Mouse (Mus musculus) T-cell, adult 2 months (primary cell): Measurements from ENCODE around the gene Cdk10.
"Not testable (repeated sequence)": the region's sequence is repeated elsewhere in the genome, so short reads cannot be mapped to it uniquely, and the experiment has no call there.

ENCODE experiments used
- DNase-seq: peaks from one replicate; pipeline ENCODE4 v3.0.0; 2022; ENCODE audit warnings: low spot score

Gene Cdk10

GRCm38 (mm10) chr8:123233300-123233699, 8.7 kb downstream of the Cdk10 start:
- DNase-seq, result no peak

- DNase-seq, result no peak
These were observed 9.1 kb downstream of the Cdk10 start for GRCm38 (mm10) chr8:123233760-123234159.

GRCm38 (mm10) chr8:123234918-123235519, 10.4 kb downstream of the Cdk10 start:
- no peak for DNase-seq

GRCm38 (mm10) chr8:123235520-123236497, 11.2 kb downstream of the Cdk10 start, which contains the start of gene Spata2l:
TSS of gene Spata2l (minus strand) at chr8:123236233.
- peak; percentile 94 for DNase-seq

GRCm38 (mm10) chr8:123239398-123239797, 14.8 kb downstream of the Cdk10 start:
- no peak for DNase-seq

GRCm38 (mm10) chr8:123242107-123242923, 17.7 kb downstream of the Cdk10 start:
- DNase-seq, result no peak

GRCm38 (mm10) chr8:123243053-123243452, 18.4 kb downstream of the Cdk10 start:
- DNase-seq, result no peak

- no peak for DNase-seq
These were observed 19.7 kb downstream of the Cdk10 start for GRCm38 (mm10) chr8:123244382-123244781.

GRCm38 (mm10) chr8:123245543-123245942, 20.9 kb downstream of the Cdk10 start:
- no peak for DNase-seq

GRCm38 (mm10) chr8:123247748-123248147, 23.1 kb downstream of the Cdk10 start:
- DNase-seq, result no peak

- no peak for DNase-seq
These were observed 24.0 kb downstream of the Cdk10 start for GRCm38 (mm10) chr8:123248596-123248995.

- DNase-seq, result no peak
These were observed 26.3 kb downstream of the Cdk10 start for GRCm38 (mm10) chr8:123250940-123251339.

GRCm38 (mm10) chr8:123252925-123253324, 28.3 kb downstream of the Cdk10 start:
- DNase-seq, result no peak

- DNase-seq, result peak; percentile 6
These were observed 28.9 kb downstream of the Cdk10 start for GRCm38 (mm10) chr8:123253451-123254098.

- DNase-seq, result peak; percentile 78
These were observed 29.6 kb downstream of the Cdk10 start, which contains the start of the genes Zfp276 and Vps9d1 for GRCm38 (mm10) chr8:123254099-123254885. TSS of gene Zfp276 (plus strand) at chr8:123254195. TSS of gene Vps9d1 (minus strand) at chr8:123254348.

- DNase-seq, result no peak
These were observed 30.5 kb downstream of the Cdk10 start for GRCm38 (mm10) chr8:123255170-123255569.

- no peak for DNase-seq
These were observed 32.5 kb downstream of the Cdk10 start for GRCm38 (mm10) chr8:123257114-123257513.

GRCm38 (mm10) chr8:123257593-123257992, 33.0 kb downstream of the Cdk10 start:
- not testable (repeated sequence) for DNase-seq

GRCm38 (mm10) chr8:123267926-123268656, 43.4 kb downstream of the Cdk10 start:
- DNase-seq, result no peak

GRCm38 (mm10) chr8:123271147-123271546, 46.5 kb downstream of the Cdk10 start:
- DNase-seq, result no peak
